Mouse (Mus musculus) thymus, adult 2 months (tissue): Measurements from ENCODE around the gene Psmf1.

Experiments
- CTCF ChIP-seq: fragments of 200-500 bp; IDR thresholded peaks from 2 replicates; pipeline ENCODE4 v1.5.1; 2012; ENCODE audit warnings: mild to moderate bottlenecking, control low read depth, low read length, moderate library complexity, borderline replicate concordance; ENCODE audit not compliant: control insufficient read depth, poor library complexity, insufficient read depth; ENCODE audit errors: extremely low read depth
- POLR2A ChIP-seq: fragments of 200-500 bp; IDR thresholded peaks from 2 replicates; pipeline ENCODE4 v1.6.1; 2012; ENCODE audit warnings: mild to moderate bottlenecking, low read length, control low read depth, moderate library complexity; ENCODE audit not compliant: control insufficient read depth, poor library complexity, insufficient read depth; ENCODE audit errors: extremely low read depth

DNA sequence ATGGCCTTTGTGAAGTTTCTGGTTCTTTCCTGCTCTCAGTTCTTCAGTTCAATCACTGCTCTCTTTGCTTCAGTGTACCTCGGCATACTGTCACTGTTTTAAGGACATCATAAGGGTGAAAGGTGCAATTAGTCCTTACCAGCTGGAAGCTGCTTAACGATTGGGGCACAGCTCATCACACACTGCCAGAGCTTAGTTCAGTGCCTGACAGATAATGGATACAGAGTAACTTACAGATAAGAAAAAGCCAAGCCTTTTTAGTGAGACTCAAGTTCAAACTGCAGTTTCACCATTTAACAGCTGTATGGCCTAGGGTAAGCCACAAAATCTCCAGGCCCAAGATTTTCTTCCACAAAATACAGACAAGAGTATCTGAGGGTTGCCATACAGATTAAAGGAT lies 19.9 kb downstream of the Psmf1 start:
- TF ChIP-seq POLR2A (no peak), CTCF (no peak)
